Mouse (Mus musculus): ENCODE data around the gene Lamp2. TPM values are rescaled to one million over a fixed set of nuclear protein-coding genes. Genes with fewer than 3 reads are reported as not detected.
"Not testable (repeated sequence)": the region's sequence is repeated elsewhere in the genome, so short reads cannot be mapped to it uniquely, and the experiment has no call there.

Lamp2 gene
- polyA plus RNA-seq, 1 experiment from 2014 or later: 67.9 TPM

- DNase-seq (ENCODE audit: low spot score): no peak
- no peaks in the 10 kb centered on the region for H3K4me1 ChIP-seq (replicated peaks)
- no peak overlapping the region for H3K4me3 ChIP-seq
- H3K9me3 ChIP-seq: no peaks in the 10 kb centered on the region
- WGBS: 76% methylated on average over 3 of the region's 3 CpGs
- H3K27me3 ChIP-seq (ENCODE audit: insufficient read depth, poor library complexity, severe bottlenecking): no peaks in the 10 kb centered on the region
- H3K27ac ChIP-seq: no peak overlapping the region
- no peaks in the 10 kb centered on the region for H3K36me3 ChIP-seq
These were observed 52.4 kb downstream of the Lamp2 start for GRCm38 (mm10) chrX:38403879-38404278.

- H3K4me3 ChIP-seq: no peak overlapping the region
- no peak overlapping the region for H3K27ac ChIP-seq
- no peaks in the 10 kb centered on the region for H3K4me1 ChIP-seq (replicated peaks)
- H3K27me3 ChIP-seq (ENCODE audit: insufficient read depth, poor library complexity, severe bottlenecking): no peaks in the 10 kb centered on the region
- no peaks in the 10 kb centered on the region for H3K9me3 ChIP-seq
- no peak for DNase-seq (ENCODE audit: low spot score)
- H3K36me3 ChIP-seq: no peaks in the 10 kb centered on the region
- WGBS: 79% methylated on average over 5 of the region's 5 CpGs
These were observed 53.3 kb downstream of the Lamp2 start for GRCm38 (mm10) chrX:38402981-38403380.

DNA sequence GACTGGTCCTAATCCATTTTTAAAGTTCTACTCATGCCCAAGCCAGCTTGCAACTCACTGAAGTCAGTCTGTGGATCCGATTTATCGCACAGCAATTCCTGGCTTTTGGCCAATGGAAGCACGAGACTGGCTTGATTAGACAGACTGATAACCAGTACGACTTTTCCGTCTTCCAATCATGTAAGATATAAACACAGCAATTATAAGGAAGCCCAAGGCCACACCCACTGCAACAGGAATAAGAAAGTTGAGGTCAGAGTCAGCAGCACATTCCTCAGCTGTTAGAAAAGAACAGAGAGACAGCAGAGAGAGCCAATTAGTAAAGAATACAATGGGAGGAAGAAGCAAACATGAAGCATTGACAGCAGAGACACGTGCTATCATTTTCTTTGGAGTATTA is 54.2 kb downstream of the Lamp2 start:
- no peaks in the 10 kb centered on the region for H3K27me3 ChIP-seq (ENCODE audit: insufficient read depth, poor library complexity, severe bottlenecking)
- no peak overlapping the region for H3K27ac ChIP-seq
- H3K9me3 ChIP-seq: no peaks in the 10 kb centered on the region
- H3K36me3 ChIP-seq: no peaks in the 10 kb centered on the region
- no peaks in the 10 kb centered on the region for H3K4me1 ChIP-seq (replicated peaks)
- no peak overlapping the region for H3K4me3 ChIP-seq
- WGBS: 84% methylated on average over 6 of the region's 6 CpGs
- DNase-seq (ENCODE audit: low spot score): no peak

DNA sequence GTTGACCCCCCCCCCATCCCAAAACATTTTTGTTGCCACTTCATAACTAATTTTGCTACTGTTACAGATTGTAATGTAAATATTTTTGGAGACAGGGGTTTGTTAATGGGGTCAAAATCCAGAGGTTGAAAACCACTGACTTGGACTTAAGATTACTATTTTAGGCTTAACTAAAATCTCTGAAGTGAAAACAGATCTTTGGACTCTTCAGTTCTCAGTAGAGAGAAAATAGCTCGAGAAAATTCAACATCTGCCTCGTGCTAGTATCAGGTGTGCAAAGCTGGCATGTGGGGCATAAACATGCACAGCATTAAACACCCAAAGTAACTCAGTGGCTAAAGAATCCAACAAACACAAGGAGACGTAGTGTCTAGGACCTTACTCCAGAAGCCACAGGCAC is 55.6 kb downstream of the Lamp2 start:
- no peak overlapping the region for H3K4me3 ChIP-seq
- H3K27ac ChIP-seq: no peak overlapping the region
- DNase-seq (ENCODE audit: low spot score): no peak
- H3K36me3 ChIP-seq: no peaks in the 10 kb centered on the region
- WGBS: 86% methylated on average over 3 of the region's 3 CpGs
- no peaks in the 10 kb centered on the region for H3K27me3 ChIP-seq (ENCODE audit: insufficient read depth, poor library complexity, severe bottlenecking)
- H3K9me3 ChIP-seq: no peaks in the 10 kb centered on the region
- H3K4me1 ChIP-seq (replicated peaks): no peaks in the 10 kb centered on the region

DNA sequence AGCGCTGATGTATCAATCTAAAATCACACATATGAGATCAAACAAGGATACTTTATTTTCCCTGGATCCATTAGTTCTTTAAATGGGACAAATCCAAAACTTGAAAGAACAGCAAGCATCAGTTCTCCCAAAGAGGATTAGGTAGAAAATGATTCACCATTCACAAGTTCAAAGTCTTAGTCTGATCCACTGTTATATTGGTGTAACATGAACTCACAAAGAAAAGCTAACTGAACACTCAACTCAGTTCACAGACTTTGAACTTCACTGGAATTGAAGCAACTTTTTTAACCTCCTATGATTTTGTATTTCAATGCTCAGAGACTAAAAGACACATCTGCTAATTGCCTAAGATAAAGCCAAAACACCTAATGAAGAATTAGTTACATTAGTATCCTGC is 56.6 kb downstream of the Lamp2 start:
- H3K27me3 ChIP-seq (ENCODE audit: insufficient read depth, poor library complexity, severe bottlenecking): no peaks in the 10 kb centered on the region
- no peak overlapping the region for H3K27ac ChIP-seq
- 83% methylated on average over 1 of the region's 1 CpGs for WGBS
- H3K4me1 ChIP-seq (replicated peaks): no peaks in the 10 kb centered on the region
- H3K36me3 ChIP-seq: no peaks in the 10 kb centered on the region
- H3K9me3 ChIP-seq: no peaks in the 10 kb centered on the region
- DNase-seq (ENCODE audit: low spot score): no peak
- H3K4me3 ChIP-seq: no peak overlapping the region

GRCm38 (mm10) chrX:38373169-38373568 is 83.1 kb downstream of the Lamp2 start:
- not testable (repeated sequence) for H3K27ac ChIP-seq; H3K9me3 ChIP-seq; DNase-seq (ENCODE audit: low spot score); H3K4me1 ChIP-seq (replicated peaks); H3K4me3 ChIP-seq; H3K36me3 ChIP-seq; H3K27me3 ChIP-seq (ENCODE audit: insufficient read depth, poor library complexity, severe bottlenecking)
- 90% methylated on average over 1 of the region's 1 CpGs for WGBS

DNA sequence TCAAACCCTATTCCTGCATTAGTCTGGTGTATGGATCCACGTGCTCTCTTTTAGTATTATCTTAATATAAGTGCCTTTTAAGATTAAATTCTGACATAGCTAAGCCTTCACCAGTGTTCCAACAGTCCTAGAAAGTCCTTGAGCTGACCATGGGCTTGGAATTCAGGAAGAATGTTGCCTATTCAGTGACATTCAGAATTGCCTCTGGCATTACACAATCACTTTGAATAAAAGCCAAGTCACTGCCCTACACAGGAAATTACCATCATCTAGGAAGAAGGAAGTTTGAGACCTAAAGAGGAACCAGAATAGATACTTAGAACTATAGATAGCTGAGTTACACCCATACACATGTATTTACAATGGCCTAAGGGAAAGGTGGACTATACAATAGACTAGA is 91.6 kb downstream of the Lamp2 start:
- H3K27ac ChIP-seq; H3K27me3 ChIP-seq (ENCODE audit: insufficient read depth, poor library complexity, severe bottlenecking); H3K36me3 ChIP-seq; H3K4me3 ChIP-seq; H3K4me1 ChIP-seq (replicated peaks); DNase-seq (ENCODE audit: low spot score); H3K9me3 ChIP-seq: not testable (repeated sequence)
- 62% methylated on average over 1 of the region's 1 CpGs for WGBS

GRCm38 (mm10) chrX:38362016-38362415 is 94.2 kb downstream of the Lamp2 start:
- no peak for DNase-seq (ENCODE audit: low spot score)
- no peaks in the 10 kb centered on the region for H3K27me3 ChIP-seq (ENCODE audit: insufficient read depth, poor library complexity, severe bottlenecking)
- H3K4me3 ChIP-seq: no peak overlapping the region
- 70% methylated on average over 8 of the region's 8 CpGs for WGBS
- H3K4me1 ChIP-seq (replicated peaks): no peaks in the 10 kb centered on the region
- H3K27ac ChIP-seq: no peak overlapping the region
- no peaks in the 10 kb centered on the region for H3K36me3 ChIP-seq
- no peaks in the 10 kb centered on the region for H3K9me3 ChIP-seq

Other genes starting within 250 kb of the Lamp2 start
- gene Tmem255a, start 204.0 kb downstream of the Lamp2 start, polyA plus RNA-seq (2016; fragmentation: Nextera tagmentation; extraction: Ambion mirVana): 12.5 and 17.2 TPM in 2 replicates
- not detected in 2 replicates for gene Atp1b4, start 140.3 kb downstream of the Lamp2 start, polyA plus RNA-seq (2016; fragmentation: Nextera tagmentation; extraction: Ambion mirVana)
- gene Cul4b, start 119.7 kb upstream of the Lamp2 start, polyA plus RNA-seq (2016; fragmentation: Nextera tagmentation; extraction: Ambion mirVana): 28.3 and 37.2 TPM in 2 replicates
- gene Mcts1, start 144.1 kb upstream of the Lamp2 start, polyA plus RNA-seq (2016; fragmentation: Nextera tagmentation; extraction: Ambion mirVana): 88.5 and 106 TPM in 2 replicates
- gene C1galt1c1, start 178.6 kb upstream of the Lamp2 start, polyA plus RNA-seq (2016; fragmentation: Nextera tagmentation; extraction: Ambion mirVana): 20.2 and 22.2 TPM in 2 replicates